Mouse (Mus musculus): ENCODE measurements around the gene Atp2c2. TPM values are rescaled to one million over a fixed set of nuclear protein-coding genes. Genes with fewer than 3 reads are reported as not detected.

Atp2c2 gene
- polyA plus RNA-seq, 1 experiment from 2014 or later, result 0.33 TPM

GRCm38 (mm10) chr8:119782715-119783114 lies 82.9 kb downstream of the Atp2c2 start:
- H3K4me1 ChIP-seq, result peaks cover 29% of the 10 kb centered on the region
- 8% methylated on average over 5 of the region's 5 CpGs for WGBS
- no peak for ATAC-seq (ENCODE audit: low FRiP score, low read depth)
- no peak overlapping the region for H3K27ac ChIP-seq
- no peaks in the 10 kb centered on the region for H3K36me3 ChIP-seq
- H3K27me3 ChIP-seq (replicated peaks), result no peaks in the 10 kb centered on the region
- H3K4me3 ChIP-seq, result no peak overlapping the region
- no peak overlapping the region for H3K9ac ChIP-seq
- H3K9me3 ChIP-seq, result no peaks in the 10 kb centered on the region
- no peak overlapping the region for H3K4me2 ChIP-seq (replicated peaks)

GRCm38 (mm10) chr8:119783579-119783978 lies 83.8 kb downstream of the Atp2c2 start:
- peaks cover 29% of the 10 kb centered on the region for H3K4me1 ChIP-seq
- H3K36me3 ChIP-seq, result no peaks in the 10 kb centered on the region
- H3K27me3 ChIP-seq (replicated peaks), result no peaks in the 10 kb centered on the region
- no peaks in the 10 kb centered on the region for H3K9me3 ChIP-seq
- H3K4me2 ChIP-seq (replicated peaks), result no peak overlapping the region
- no peak overlapping the region for H3K27ac ChIP-seq
- H3K9ac ChIP-seq, result no peak overlapping the region
- no peak overlapping the region for H3K4me3 ChIP-seq
- no peak for ATAC-seq (ENCODE audit: low FRiP score, low read depth)
- WGBS, result 76% methylated on average over 6 of the region's 6 CpGs

GRCm38 (mm10) chr8:119784141-119784574 lies 84.3 kb downstream of the Atp2c2 start:
- Histone ChIP-seq H3K27me3 (replicated peaks) (no peaks in the 10 kb centered on the region), H3K27ac (no peak overlapping the region), H3K4me3 (no peak overlapping the region), H3K36me3 (no peaks in the 10 kb centered on the region), H3K9me3 (no peaks in the 10 kb centered on the region), H3K4me1 (peaks cover 25% of the 10 kb centered on the region), H3K9ac (no peak overlapping the region), H3K4me2 (replicated peaks) (no peak overlapping the region)
- WGBS, result 41% methylated on average over 9 of the region's 9 CpGs
- no peak for ATAC-seq (ENCODE audit: low FRiP score, low read depth)

GRCm38 (mm10) chr8:119784676-119785075 lies 84.9 kb downstream of the Atp2c2 start:
- Histone ChIP-seq H3K27ac (no peak overlapping the region), H3K4me2 (replicated peaks) (no peak overlapping the region), H3K4me3 (no peak overlapping the region), H3K27me3 (replicated peaks) (no peaks in the 10 kb centered on the region), H3K4me1 (peaks cover 28% of the 10 kb centered on the region), H3K9ac (no peak overlapping the region), H3K36me3 (no peaks in the 10 kb centered on the region), H3K9me3 (no peaks in the 10 kb centered on the region)
- ATAC-seq (ENCODE audit: low FRiP score, low read depth), result no peak
- WGBS, result 61% methylated on average over 7 of the region's 7 CpGs

- WGBS, result 28% methylated on average over 18 of the region's 18 CpGs
- H3K4me1 ChIP-seq, result peaks cover 34% of the 10 kb centered on the region
- H3K9ac ChIP-seq, result no peak overlapping the region
- peak; percentile 48 for ATAC-seq (ENCODE audit: low FRiP score, low read depth)
- H3K9me3 ChIP-seq, result no peaks in the 10 kb centered on the region
- no peak overlapping the region for H3K27ac ChIP-seq
- H3K4me3 ChIP-seq, result no peak overlapping the region
- no peaks in the 10 kb centered on the region for H3K36me3 ChIP-seq
- H3K4me2 ChIP-seq (replicated peaks), result peak overlapping the region; percentile 34
- H3K27me3 ChIP-seq (replicated peaks), result no peaks in the 10 kb centered on the region
Measured at GRCm38 (mm10) chr8:119785764-119786405, 86.1 kb downstream of the Atp2c2 start.

GRCm38 (mm10) chr8:119786871-119787270 lies 87.1 kb downstream of the Atp2c2 start:
- H3K27ac ChIP-seq, result no peak overlapping the region
- peaks cover 43% of the 10 kb centered on the region for H3K4me1 ChIP-seq

GRCm38 (mm10) chr8:119787341-119787740 lies 87.5 kb downstream of the Atp2c2 start:
- H3K9ac ChIP-seq, result no peak overlapping the region
- H3K36me3 ChIP-seq, result no peaks in the 10 kb centered on the region
- no peaks in the 10 kb centered on the region for H3K27me3 ChIP-seq (replicated peaks)
- ATAC-seq (ENCODE audit: low FRiP score, low read depth), result no peak
- H3K4me2 ChIP-seq (replicated peaks), result no peak overlapping the region
- H3K4me3 ChIP-seq, result no peak overlapping the region
- 49% methylated on average over 4 of the region's 4 CpGs for WGBS
- no peaks in the 10 kb centered on the region for H3K9me3 ChIP-seq
- H3K27ac ChIP-seq, result no peak overlapping the region
- peaks cover 47% of the 10 kb centered on the region for H3K4me1 ChIP-seq

More at GRCm38 (mm10) chr8:119786871-119787270, 87.1 kb downstream of the Atp2c2 start:
- 87% methylated on average over 3 of the region's 3 CpGs for WGBS
- no peak for ATAC-seq (ENCODE audit: low FRiP score, low read depth)
- Histone ChIP-seq H3K27me3 (replicated peaks) (no peaks in the 10 kb centered on the region), H3K4me3 (no peak overlapping the region), H3K9ac (no peak overlapping the region), H3K9me3 (no peaks in the 10 kb centered on the region), H3K4me2 (replicated peaks) (no peak overlapping the region), H3K36me3 (no peaks in the 10 kb centered on the region)

GRCm38 (mm10) chr8:119788607-119789381 lies 89.0 kb downstream of the Atp2c2 start:
- no peak overlapping the region for H3K4me3 ChIP-seq
- H3K4me1 ChIP-seq, result peaks cover 49% of the 10 kb centered on the region
- ATAC-seq (ENCODE audit: low FRiP score, low read depth), result no peak
- WGBS, result 71% methylated on average over 9 of the region's 9 CpGs
- H3K36me3 ChIP-seq, result no peaks in the 10 kb centered on the region
- H3K9ac ChIP-seq, result no peak overlapping the region
- no peak overlapping the region for H3K4me2 ChIP-seq (replicated peaks)
- H3K27me3 ChIP-seq (replicated peaks), result no peaks in the 10 kb centered on the region
- no peaks in the 10 kb centered on the region for H3K9me3 ChIP-seq
- H3K27ac ChIP-seq, result no peak overlapping the region

GRCm38 (mm10) chr8:119789581-119789980 lies 89.8 kb downstream of the Atp2c2 start:
- H3K4me3 ChIP-seq, result no peak overlapping the region
- H3K4me2 ChIP-seq (replicated peaks), result no peak overlapping the region
- ATAC-seq (ENCODE audit: low FRiP score, low read depth), result no peak
- no peaks in the 10 kb centered on the region for H3K27me3 ChIP-seq (replicated peaks)
- H3K9ac ChIP-seq, result no peak overlapping the region
- H3K36me3 ChIP-seq, result no peaks in the 10 kb centered on the region
- 86% methylated on average over 7 of the region's 7 CpGs for WGBS
- H3K9me3 ChIP-seq, result no peaks in the 10 kb centered on the region
- no peak overlapping the region for H3K27ac ChIP-seq
- H3K4me1 ChIP-seq, result peaks cover 45% of the 10 kb centered on the region

GRCm38 (mm10) chr8:119791804-119792704 lies 92.2 kb downstream of the Atp2c2 start:
- peak; percentile 65; the same call in 1 of the 2 replicates for ATAC-seq (ENCODE audit: low FRiP score, low read depth)
- Histone ChIP-seq H3K4me2 (replicated peaks) (peak overlapping the region; percentile 12; the same call in 1 of the 2 replicates), H3K27ac (no peak overlapping the region), H3K9ac (no peak overlapping the region), H3K4me3 (no peak overlapping the region), H3K36me3 (no peaks in the 10 kb centered on the region), H3K9me3 (no peaks in the 10 kb centered on the region), H3K4me1 (peaks cover 40% of the 10 kb centered on the region), H3K27me3 (replicated peaks) (no peaks in the 10 kb centered on the region)
- 8% methylated on average over 16 of the region's 16 CpGs for WGBS

- H3K9ac ChIP-seq, result no peak overlapping the region
- no peak overlapping the region for H3K4me3 ChIP-seq
- no peak overlapping the region for H3K4me2 ChIP-seq (replicated peaks)
- H3K27me3 ChIP-seq (replicated peaks), result no peaks in the 10 kb centered on the region
- H3K36me3 ChIP-seq, result no peaks in the 10 kb centered on the region
- H3K4me1 ChIP-seq, result peaks cover 48% of the 10 kb centered on the region
- no peak for ATAC-seq (ENCODE audit: low FRiP score, low read depth)
- no peaks in the 10 kb centered on the region for H3K9me3 ChIP-seq
- 40% methylated on average over 7 of the region's 7 CpGs for WGBS
- H3K27ac ChIP-seq, result no peak overlapping the region
Measured at GRCm38 (mm10) chr8:119794689-119795088, 94.9 kb downstream of the Atp2c2 start.

GRCm38 (mm10) chr8:119795651-119796050 lies 95.8 kb downstream of the Atp2c2 start:
- peaks cover 47% of the 10 kb centered on the region for H3K4me1 ChIP-seq
- H3K9me3 ChIP-seq, result no peaks in the 10 kb centered on the region
- H3K9ac ChIP-seq, result no peak overlapping the region
- H3K27ac ChIP-seq, result no peak overlapping the region
- no peak overlapping the region for H3K4me2 ChIP-seq (replicated peaks)
- ATAC-seq (ENCODE audit: low FRiP score, low read depth), result no peak
- no peaks in the 10 kb centered on the region for H3K36me3 ChIP-seq
- no peak overlapping the region for H3K4me3 ChIP-seq
- H3K27me3 ChIP-seq (replicated peaks), result no peaks in the 10 kb centered on the region
- WGBS, result 89% methylated on average over 3 of the region's 3 CpGs

All from neural tube, embryonic 12.5 days (tissue).